Comparison of ENCODE assay signal across 1 mouse cellular context in the genomic region with DNA sequence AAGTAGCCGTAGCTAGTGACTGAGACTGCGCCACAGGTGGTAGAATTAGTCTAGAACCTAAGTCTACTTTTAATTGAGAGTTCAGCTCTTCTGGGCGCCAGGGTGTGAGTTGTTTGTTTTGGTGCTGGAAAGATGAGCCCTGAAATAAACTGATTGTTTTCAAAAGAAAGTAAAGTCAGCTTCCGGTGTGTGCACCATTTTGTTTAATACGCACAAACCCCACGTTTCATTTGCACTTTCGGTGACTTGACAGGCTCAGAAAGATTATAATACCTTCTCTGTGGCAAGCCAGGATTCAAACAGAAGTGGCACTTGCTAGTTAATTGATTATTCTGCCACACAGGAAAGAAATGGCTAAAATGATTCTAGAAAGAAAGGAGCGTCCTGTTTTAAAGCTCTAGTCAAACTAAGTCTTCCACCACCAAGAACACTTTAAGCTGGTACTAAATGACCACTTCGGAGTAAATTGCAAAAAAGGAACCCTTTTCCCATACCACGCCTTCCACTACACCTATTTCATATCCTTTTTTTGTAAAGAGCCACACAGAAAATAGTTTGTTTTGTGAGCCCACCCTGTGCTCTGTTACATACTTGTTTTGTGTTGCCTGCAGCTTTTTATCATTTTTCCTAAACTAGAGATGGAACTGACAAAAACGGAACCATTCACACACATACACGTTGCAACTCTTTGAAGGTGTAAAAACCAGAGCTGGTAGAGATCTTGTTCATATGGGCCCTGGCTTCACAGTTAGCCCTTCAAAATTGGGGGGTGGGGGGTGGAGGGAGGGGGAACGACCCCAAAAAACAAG.
A peak's percentile ranks its signal among the peaks of the same experiment; 100 is the strongest.
TF ChIP-seq lines count a peak whose summit lies in the region.

No protein-coding gene starts in this region.

TF ChIP-seq in CH12.LX, 34 proteins besides CTCF, POLR2A, EP300 and RAD21:
- TF ChIP-seq RCOR1 (conservative IDR thresholded peaks at IDR 0.05; ENCODE audit: low read depth, low read length) (no peak), SIN3A (IDR thresholded peaks at IDR 0.05; ENCODE audit: low read length) (peak; percentile 74), JUN (IDR thresholded peaks at IDR 0.05; ENCODE audit: insufficient read depth, low read depth, low read length) (no peak), TBP (conservative IDR thresholded peaks at IDR 0.05; ENCODE audit: low read depth, low read length) (no peak), ZKSCAN1 (IDR thresholded peaks at IDR 0.05; ENCODE audit: borderline replicate concordance, low read depth, low read length) (no peak), MXI1 (IDR thresholded peaks at IDR 0.05; ENCODE audit: low read depth, low read length) (peak; percentile 69; the same call in 1 of the 2 replicates), NRF1 (IDR thresholded peaks at IDR 0.05; ENCODE audit: low read depth, low read length) (no peak), MAFK (IDR thresholded peaks at IDR 0.05; ENCODE audit: insufficient replicate concordance, low read length) (no peak), USF2 (conservative IDR thresholded peaks at IDR 0.05; ENCODE audit: low read depth, low read length) (no peak), CHD1 (IDR thresholded peaks at IDR 0.05; ENCODE audit: low read depth, low read length) (peak; percentile 67; the same call in 1 of the 2 replicates)
TF ChIP-seq in CH12.LX: peak in this region for 3.
